Mouse (Mus musculus): Measurements from ENCODE around the gene Sstr3. TPM values are rescaled to one million over a fixed set of nuclear protein-coding genes. Genes with fewer than 3 reads are reported as not detected.
A peak's percentile ranks its signal among the peaks of the same experiment; 100 is the strongest.

Sstr3 gene
- polyA plus RNA-seq, 1 experiment from 2014 or later: 0.91 TPM

DNA sequence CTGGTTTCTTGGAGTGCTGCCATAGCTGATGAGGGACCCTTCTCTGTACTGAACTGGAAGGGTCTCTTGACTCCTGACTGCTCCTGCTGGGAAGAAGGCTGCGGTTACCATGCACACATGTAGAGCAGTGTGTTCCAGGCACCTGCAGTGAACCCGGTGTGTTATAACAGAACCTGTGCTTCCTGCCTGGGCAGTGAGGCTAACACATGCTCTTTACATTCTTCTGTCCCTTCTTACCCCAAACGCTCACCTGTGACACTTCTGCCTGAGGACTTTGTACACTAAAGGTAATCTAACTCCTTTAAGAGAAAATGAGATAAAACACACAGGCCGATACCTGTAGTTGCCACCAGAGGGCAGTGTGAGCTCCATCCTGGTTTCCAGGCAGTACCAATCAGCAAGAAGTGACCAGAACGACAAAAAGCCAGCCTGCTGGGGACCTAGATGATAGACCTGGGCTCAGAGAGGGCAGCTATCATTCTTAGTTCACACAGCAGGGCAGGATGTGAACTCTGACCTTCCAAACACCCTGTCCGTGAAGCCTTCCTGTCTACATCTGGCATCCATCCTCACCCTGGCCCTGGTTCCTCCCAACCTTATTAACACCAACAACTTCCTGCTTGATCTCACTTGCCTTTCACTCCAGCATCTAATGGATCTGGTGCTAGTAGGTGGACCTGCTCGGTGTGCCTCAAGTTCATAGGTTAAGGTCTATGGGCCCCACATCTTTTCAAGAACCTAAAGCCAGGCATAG, 29.9 kb downstream of the Sstr3 start:
- no peak overlapping the region for H3K27ac ChIP-seq (ENCODE audit: low read depth, low read length)
- DNase-seq (ENCODE audit: low spot score) (peak; percentile 84), ATAC-seq (peak; percentile 42; the same call in 1 of the 2 replicates)
- no peaks in the 10 kb centered on the region for H3K9me3 ChIP-seq (replicated peaks; ENCODE audit: control insufficient read depth, low read length)
- no peaks in the 10 kb centered on the region for H3K36me3 ChIP-seq (ENCODE audit: control insufficient read depth, insufficient read depth, low read length)
- H3K9ac ChIP-seq (ENCODE audit: low read length): no peak overlapping the region
- no peak overlapping the region for H3K4me3 ChIP-seq (ENCODE audit: low read depth, low read length)
- WGBS: 39% methylated on average over 7 of the region's 7 CpGs
- H3K4me2 ChIP-seq (ENCODE audit: low read length): no peak overlapping the region
- no peaks in the 10 kb centered on the region for H3K27me3 ChIP-seq (replicated peaks; ENCODE audit: control insufficient read depth, insufficient read depth, low read length)
- H3K4me1 ChIP-seq (ENCODE audit: control insufficient read depth, insufficient read depth, low read length): peaks cover 7% of the 10 kb centered on the region; the same call in 1 of the 2 replicates

GRCm38 (mm10) chr15:78513019-78513418, 31.5 kb downstream of the Sstr3 start:
- H3K9me3 ChIP-seq (replicated peaks; ENCODE audit: control insufficient read depth, low read length): no peaks in the 10 kb centered on the region
- 88% methylated on average over 14 of the region's 14 CpGs for WGBS
- H3K27me3 ChIP-seq (replicated peaks; ENCODE audit: control insufficient read depth, insufficient read depth, low read length): no peaks in the 10 kb centered on the region
- ATAC-seq (no peak), DNase-seq (ENCODE audit: low spot score) (no peak)
- no peak overlapping the region for H3K27ac ChIP-seq (ENCODE audit: low read depth, low read length)
- H3K4me3 ChIP-seq (ENCODE audit: low read depth, low read length): no peak overlapping the region
- H3K9ac ChIP-seq (ENCODE audit: low read length): no peak overlapping the region
- no peak overlapping the region for H3K4me2 ChIP-seq (ENCODE audit: low read length)
- no peaks in the 10 kb centered on the region for H3K36me3 ChIP-seq (ENCODE audit: control insufficient read depth, insufficient read depth, low read length)
- peaks cover 7% of the 10 kb centered on the region; the same call in 1 of the 2 replicates for H3K4me1 ChIP-seq (ENCODE audit: control insufficient read depth, insufficient read depth, low read length)

- Histone ChIP-seq H3K27ac (ENCODE audit: low read depth, low read length) (no peak overlapping the region), H3K4me2 (ENCODE audit: low read length) (no peak overlapping the region), H3K27me3 (replicated peaks; ENCODE audit: control insufficient read depth, insufficient read depth, low read length) (no peaks in the 10 kb centered on the region), H3K36me3 (ENCODE audit: control insufficient read depth, insufficient read depth, low read length) (no peaks in the 10 kb centered on the region), H3K4me3 (ENCODE audit: low read depth, low read length) (no peak overlapping the region), H3K9me3 (replicated peaks; ENCODE audit: control insufficient read depth, low read length) (no peaks in the 10 kb centered on the region), H3K9ac (ENCODE audit: low read length) (no peak overlapping the region), H3K4me1 (ENCODE audit: control insufficient read depth, insufficient read depth, low read length) (peaks cover 7% of the 10 kb centered on the region; the same call in 1 of the 2 replicates)
- no peak for DNase-seq (ENCODE audit: low spot score)
- ATAC-seq: no peak
- 88% methylated on average over 7 of the region's 7 CpGs for WGBS
These were observed 32.5 kb downstream of the Sstr3 start for GRCm38 (mm10) chr15:78511951-78512350.

GRCm38 (mm10) chr15:78510736-78511135, 33.7 kb downstream of the Sstr3 start:
- H3K27me3 ChIP-seq (replicated peaks; ENCODE audit: control insufficient read depth, insufficient read depth, low read length): no peaks in the 10 kb centered on the region
- no peak for DNase-seq (ENCODE audit: low spot score)
- 92% methylated on average over 6 of the region's 6 CpGs for WGBS

GRCm38 (mm10) chr15:78510121-78510576, 34.3 kb downstream of the Sstr3 start:
- H3K9me3 ChIP-seq (replicated peaks; ENCODE audit: control insufficient read depth, low read length): no peaks in the 10 kb centered on the region

More at GRCm38 (mm10) chr15:78510736-78511135, 33.7 kb downstream of the Sstr3 start:
- Histone ChIP-seq H3K4me2 (ENCODE audit: low read length) (no peak overlapping the region), H3K9ac (ENCODE audit: low read length) (no peak overlapping the region), H3K27ac (ENCODE audit: low read depth, low read length) (no peak overlapping the region), H3K4me3 (ENCODE audit: low read depth, low read length) (no peak overlapping the region), H3K36me3 (ENCODE audit: control insufficient read depth, insufficient read depth, low read length) (no peaks in the 10 kb centered on the region), H3K4me1 (ENCODE audit: control insufficient read depth, insufficient read depth, low read length) (peaks cover 7% of the 10 kb centered on the region; the same call in 1 of the 2 replicates), H3K9me3 (replicated peaks; ENCODE audit: control insufficient read depth, low read length) (no peaks in the 10 kb centered on the region)
- ATAC-seq: no peak

GRCm38 (mm10) chr15:78509297-78509899, 35.1 kb downstream of the Sstr3 start:
- DNase-seq (ENCODE audit: low spot score): no peak
- H3K4me2 ChIP-seq (ENCODE audit: low read length): no peak overlapping the region
- 0 out of 2 replicates have a peak, but pooled peaks cover 2% of the 10 kb centered on the region for H3K9me3 ChIP-seq (replicated peaks; ENCODE audit: control insufficient read depth, low read length)

More at GRCm38 (mm10) chr15:78510121-78510576, 34.3 kb downstream of the Sstr3 start:
- Histone ChIP-seq H3K36me3 (ENCODE audit: control insufficient read depth, insufficient read depth, low read length) (no peaks in the 10 kb centered on the region), H3K27ac (ENCODE audit: low read depth, low read length) (no peak overlapping the region), H3K4me1 (ENCODE audit: control insufficient read depth, insufficient read depth, low read length) (peaks cover 6% of the 10 kb centered on the region; the same call in 1 of the 2 replicates), H3K4me3 (ENCODE audit: low read depth, low read length) (no peak overlapping the region), H3K9ac (ENCODE audit: low read length) (no peak overlapping the region; the same call in 1 of the 2 replicates), H3K4me2 (ENCODE audit: low read length) (no peak overlapping the region), H3K27me3 (replicated peaks; ENCODE audit: control insufficient read depth, insufficient read depth, low read length) (no peaks in the 10 kb centered on the region)
- DNase-seq (ENCODE audit: low spot score) (no peak), ATAC-seq (no peak)
- 69% methylated on average over 8 of the region's 8 CpGs for WGBS

DNA sequence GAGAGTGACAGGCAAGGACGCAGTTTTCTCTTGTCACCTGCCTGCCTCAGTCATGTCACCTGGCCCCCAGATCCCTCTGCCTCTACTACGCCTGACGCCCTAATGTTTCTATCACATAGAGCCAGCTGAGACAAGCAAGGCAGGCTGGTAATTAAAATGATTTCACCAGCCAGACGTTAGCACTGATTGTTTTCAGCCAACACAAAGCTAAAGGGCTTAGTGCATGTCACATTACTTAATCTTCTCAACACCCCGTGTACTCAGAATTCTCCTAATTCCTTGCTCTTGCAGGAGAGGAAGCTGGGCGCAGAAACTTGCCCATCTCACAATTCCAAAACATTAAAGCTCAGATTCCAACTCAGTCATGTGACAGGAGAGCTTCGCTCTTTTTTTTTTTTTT, 36.0 kb downstream of the Sstr3 start:
- Histone ChIP-seq H3K27me3 (replicated peaks; ENCODE audit: control insufficient read depth, insufficient read depth, low read length) (no peaks in the 10 kb centered on the region), H3K4me2 (ENCODE audit: low read length) (no peak overlapping the region), H3K27ac (ENCODE audit: low read depth, low read length) (no peak overlapping the region), H3K36me3 (ENCODE audit: control insufficient read depth, insufficient read depth, low read length) (no peaks in the 10 kb centered on the region), H3K4me1 (ENCODE audit: control insufficient read depth, insufficient read depth, low read length) (peaks cover 2% of the 10 kb centered on the region; the same call in 1 of the 2 replicates), H3K4me3 (ENCODE audit: low read depth, low read length) (no peak overlapping the region), H3K9ac (ENCODE audit: low read length) (no peak overlapping the region), H3K9me3 (replicated peaks; ENCODE audit: control insufficient read depth, low read length) (0 out of 2 replicates have a peak, but pooled peaks cover 2% of the 10 kb centered on the region)
- WGBS: 50% methylated on average over 7 of the region's 7 CpGs
- DNase-seq (ENCODE audit: low spot score): no peak
- no peak for ATAC-seq

More at GRCm38 (mm10) chr15:78509297-78509899, 35.1 kb downstream of the Sstr3 start:
- Histone ChIP-seq H3K4me1 (ENCODE audit: control insufficient read depth, insufficient read depth, low read length) (peaks cover 2% of the 10 kb centered on the region; the same call in 1 of the 2 replicates), H3K4me3 (ENCODE audit: low read depth, low read length) (no peak overlapping the region), H3K27ac (ENCODE audit: low read depth, low read length) (no peak overlapping the region), H3K36me3 (ENCODE audit: control insufficient read depth, insufficient read depth, low read length) (no peaks in the 10 kb centered on the region), H3K27me3 (replicated peaks; ENCODE audit: control insufficient read depth, insufficient read depth, low read length) (no peaks in the 10 kb centered on the region), H3K9ac (ENCODE audit: low read length) (no peak overlapping the region)
- WGBS: 48% methylated on average over 12 of the region's 12 CpGs
- ATAC-seq: no peak

GRCm38 (mm10) chr15:78505541-78505940, 38.9 kb downstream of the Sstr3 start:
- Histone ChIP-seq H3K27ac (ENCODE audit: low read depth, low read length) (no peak overlapping the region), H3K9ac (ENCODE audit: low read length) (no peak overlapping the region), H3K4me2 (ENCODE audit: low read length) (no peak overlapping the region), H3K27me3 (replicated peaks; ENCODE audit: control insufficient read depth, insufficient read depth, low read length) (no peaks in the 10 kb centered on the region), H3K4me3 (ENCODE audit: low read depth, low read length) (no peak overlapping the region), H3K9me3 (replicated peaks; ENCODE audit: control insufficient read depth, low read length) (0 out of 2 replicates have a peak, but pooled peaks cover 2% of the 10 kb centered on the region), H3K36me3 (ENCODE audit: control insufficient read depth, insufficient read depth, low read length) (no peaks in the 10 kb centered on the region), H3K4me1 (ENCODE audit: control insufficient read depth, insufficient read depth, low read length) (peaks cover 2% of the 10 kb centered on the region; the same call in 1 of the 2 replicates)
- ATAC-seq (no peak), DNase-seq (ENCODE audit: low spot score) (no peak)
- 82% methylated on average over 3 of the region's 3 CpGs for WGBS

Data from forebrain, embryonic 14.5 days (tissue).